Mouse (Mus musculus) embryonic fibroblast, embryonic 13.5 days (primary cell): Measurements from ENCODE around the gene Specc1.

Experiments
- CTCF ChIP-seq: IDR thresholded peaks from 2 replicates; pipeline ENCODE4 v1.5.1; 2011; ENCODE audit warnings: mild to moderate bottlenecking, control low read depth, low read length, moderate library complexity, borderline replicate concordance; ENCODE audit not compliant: insufficient read depth
- POLR2A ChIP-seq: IDR thresholded peaks from 2 replicates; pipeline ENCODE4 v1.6.1; 2011; ENCODE audit warnings: low read depth, mild to moderate bottlenecking, control low read depth, low read length, moderate library complexity

DNA sequence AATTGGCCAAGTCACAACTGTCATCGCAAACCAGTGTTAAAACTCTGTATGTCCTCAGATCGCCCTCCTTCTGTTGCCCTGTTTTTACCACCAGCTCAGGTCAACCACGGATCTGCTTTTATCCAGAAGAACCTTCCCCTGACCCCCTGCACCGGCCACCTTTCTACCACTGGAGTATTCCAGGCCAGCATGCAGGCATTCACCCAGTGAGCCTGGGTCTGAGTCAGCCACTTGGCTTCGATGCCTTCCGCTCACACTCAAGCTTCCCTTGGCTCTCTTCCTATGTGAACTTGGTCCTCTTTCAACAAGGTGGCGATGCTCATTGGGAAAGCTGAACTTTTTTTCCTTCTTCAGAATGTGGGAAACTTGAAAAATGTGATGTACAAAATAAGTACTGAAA, 113.6 kb downstream of the Specc1 start:
- TF ChIP-seq POLR2A (no peak), CTCF (no peak)
